Mouse (Mus musculus) heart, embryonic 16.5 days (tissue): ENCODE measurements around the gene Nkg7. TPM values are rescaled to one million over a fixed set of nuclear protein-coding genes. Genes with fewer than 3 reads are reported as not detected.
"Not testable (repeated sequence)": the region's sequence is repeated elsewhere in the genome, so short reads cannot be mapped to it uniquely, and the experiment has no call there.

Experiments
- ATAC-seq: fragments of 200-750 bp; cut with Nextera tagmentation; replicated peaks from 2 replicates; pipeline ENCODE4 v1.8.0; 2017; ENCODE audit warnings: moderate number of reproducible peaks; ENCODE audit not compliant: insufficient read depth, low FRiP score; ENCODE audit errors: extremely low read depth
- H3K27ac ChIP-seq: fragments of 300-500 bp; sonication (generic); 2 replicates; pipeline ENCODE4 v1.5.1; 2014; ENCODE audit warnings: mild to moderate bottlenecking, low read length, control low read depth, moderate library complexity
- H3K27me3 ChIP-seq: fragments of 300-500 bp; sonication (generic); 2 replicates; pipeline ENCODE4 v1.6.1; 2014; ENCODE audit warnings: low read length, mixed read lengths; ENCODE audit not compliant: control insufficient read depth, insufficient read depth
- H3K36me3 ChIP-seq: fragments of 300-500 bp; sonication (generic); 2 replicates; pipeline ENCODE4 v1.6.1; 2014; ENCODE audit not compliant: control insufficient read depth, insufficient read depth
- H3K4me1 ChIP-seq: fragments of 300-500 bp; sonication (generic); 2 replicates; pipeline ENCODE4 v1.6.1; 2014; ENCODE audit warnings: low read length, mixed read lengths; ENCODE audit not compliant: control insufficient read depth, insufficient read depth
- H3K4me2 ChIP-seq: fragments of 300-500 bp; sonication (generic); 2 replicates; pipeline ENCODE4 v1.6.1; 2014; ENCODE audit warnings: low read depth, mild to moderate bottlenecking, control low read depth, low read length
- H3K4me3 ChIP-seq: fragments of 300-500 bp; sonication (generic); 2 replicates; pipeline ENCODE4 v1.5.1; 2014; ENCODE audit warnings: mild to moderate bottlenecking, control low read depth, low read length
- H3K9ac ChIP-seq: fragments of 300-500 bp; sonication (generic); 2 replicates; pipeline ENCODE4 v1.6.1; 2014; ENCODE audit warnings: low read length, control low read depth
- H3K9me3 ChIP-seq: fragments of 300-500 bp; sonication (generic); replicated peaks from 2 replicates; pipeline ENCODE4 v1.6.1; 2016; ENCODE audit warnings: low read length; ENCODE audit not compliant: control insufficient read depth
- WGBS: fragments of 180-500 bp; shearing (Covaris S2); extraction: QIAGEN DNeasy Blood & Tissue Kit; methylation state at CpG from one replicate; pipeline ENCODE4 v1.1.7; 2014; 5-methylcytosine and 5-hydroxymethylcytosine counted together
- polyA plus RNA-seq: library from polyadenylated mRNA; unstranded; fragments of >200 nt; fragmentation: Nextera tagmentation; extraction: Ambion mirVana; gene quantifications from 2 replicates; pipeline ENCODE4 v1.2.1, GENCODE M21; 2015

Nkg7 gene
- polyA plus RNA-seq, result 11.6 and 20.9 TPM in 2 replicates

DNA sequence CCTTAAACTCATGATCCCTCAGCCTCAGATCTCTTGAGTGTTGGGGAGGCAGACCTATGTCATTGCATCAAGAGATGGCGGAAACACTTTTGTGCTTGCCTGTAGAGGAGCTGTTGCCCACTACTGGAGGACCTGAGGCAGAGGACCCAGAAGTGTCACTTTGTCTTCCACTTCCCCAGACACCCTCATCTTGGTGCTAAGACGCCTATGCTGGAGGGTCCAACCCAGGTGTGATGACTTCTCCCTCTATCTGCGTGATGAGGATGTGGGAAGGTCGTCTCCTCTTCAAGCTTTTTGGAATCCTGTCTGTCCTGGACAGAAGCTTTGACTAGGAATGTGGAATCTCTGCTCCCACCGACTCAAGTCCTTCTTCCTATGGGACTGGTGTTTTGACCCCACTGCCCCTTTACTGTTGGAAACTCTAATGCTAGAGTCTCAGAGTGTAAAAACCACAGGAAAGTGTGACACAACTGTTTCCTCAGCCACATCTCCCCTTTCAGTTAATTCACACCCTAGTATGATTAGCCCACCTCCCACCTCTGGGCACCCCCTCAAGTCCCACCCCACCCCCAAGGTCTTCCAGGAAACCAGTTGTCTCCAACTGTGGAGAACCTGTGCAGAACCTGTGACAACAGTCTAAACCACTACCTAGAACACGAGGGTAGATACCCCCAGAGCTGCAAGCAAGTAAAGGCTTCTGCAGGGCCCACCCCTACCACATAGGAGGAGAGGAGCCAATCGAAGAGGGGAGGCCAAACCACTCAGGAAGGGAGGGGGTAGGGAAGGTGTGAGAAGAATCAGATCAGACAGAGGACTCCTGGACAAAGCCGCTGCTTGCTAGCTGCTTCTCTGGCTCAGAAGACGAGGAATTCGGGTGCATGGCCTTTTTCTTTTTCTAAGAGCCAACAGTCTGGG, at the start of gene Nkg7:
Nkg7 (plus strand) TSS at position 733 of the 915 bp plus-strand sequence.
- Histone ChIP-seq H3K4me1 (no peaks in the 10 kb centered on the region), H3K9me3 (no peaks in the 10 kb centered on the region), H3K27me3 (no peaks in the 10 kb centered on the region), H3K4me2 (peak within 1 kb of the TSS; percentile 41; the same call in 1 of the 2 replicates), H3K27ac (no peak within 1 kb of the TSS), H3K9ac (no peak within 1 kb of the TSS), H3K4me3 (peak within 1 kb of the TSS; percentile 14; the same call in 1 of the 2 replicates), H3K36me3 (no peaks in the 10 kb centered on the region)
- 0 out of 2 replicates have a peak, but pooled peaks have one; percentile 8 for ATAC-seq
- WGBS, result 65% methylated on average over 10 of the region's 10 CpGs

DNA sequence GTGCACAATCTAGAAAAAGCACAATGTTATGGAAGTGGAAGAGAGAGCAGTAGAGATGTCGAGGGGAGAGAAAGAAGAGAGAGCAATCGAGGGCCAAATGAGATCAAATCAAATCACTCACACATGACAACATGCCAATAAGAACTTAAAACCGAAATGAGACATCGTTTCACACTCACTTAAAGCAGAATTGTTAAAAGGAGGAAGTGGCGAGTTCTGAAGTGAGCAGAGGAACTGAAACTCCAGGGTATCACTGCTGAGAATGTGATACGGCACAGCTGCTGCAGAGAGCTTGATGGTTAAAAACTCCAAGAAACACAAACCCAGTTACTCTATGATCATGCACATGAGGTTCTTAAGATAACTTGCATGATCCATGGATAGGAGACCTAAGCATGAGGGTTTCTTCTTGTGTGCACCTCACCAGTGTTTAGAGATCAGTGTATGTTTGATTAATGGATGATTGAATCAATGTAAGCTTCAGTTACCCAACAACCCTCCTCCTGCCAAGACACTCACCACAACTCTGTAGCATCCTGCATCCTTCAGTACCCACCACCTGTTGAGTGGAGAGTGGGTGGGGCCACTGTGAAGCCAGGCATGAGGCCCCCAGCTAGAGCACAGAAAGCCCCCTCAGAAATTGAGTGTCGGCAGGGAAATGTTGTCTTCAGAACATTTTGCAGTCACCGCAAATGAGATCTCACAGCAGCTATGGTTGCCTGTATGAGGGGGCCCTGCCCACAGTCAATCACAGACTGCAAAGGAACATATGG, 44.3 kb upstream of the Nkg7 start:
- ATAC-seq, result no peak
- 57% methylated on average over 8 of the region's 8 CpGs for whole genome bisulfite sequencing
- no peak overlapping the region for H3K4me3 ChIP-seq
- H3K4me1 ChIP-seq, result no peaks in the 10 kb centered on the region
- no peak overlapping the region for H3K4me2 ChIP-seq
- no peak overlapping the region for H3K9ac ChIP-seq
- no peaks in the 10 kb centered on the region for H3K36me3 ChIP-seq
- no peak overlapping the region for H3K27ac ChIP-seq
- peaks cover 3% of the 10 kb centered on the region; the same call in 1 of the 2 replicates for H3K9me3 ChIP-seq
- H3K27me3 ChIP-seq, result no peaks in the 10 kb centered on the region

DNA sequence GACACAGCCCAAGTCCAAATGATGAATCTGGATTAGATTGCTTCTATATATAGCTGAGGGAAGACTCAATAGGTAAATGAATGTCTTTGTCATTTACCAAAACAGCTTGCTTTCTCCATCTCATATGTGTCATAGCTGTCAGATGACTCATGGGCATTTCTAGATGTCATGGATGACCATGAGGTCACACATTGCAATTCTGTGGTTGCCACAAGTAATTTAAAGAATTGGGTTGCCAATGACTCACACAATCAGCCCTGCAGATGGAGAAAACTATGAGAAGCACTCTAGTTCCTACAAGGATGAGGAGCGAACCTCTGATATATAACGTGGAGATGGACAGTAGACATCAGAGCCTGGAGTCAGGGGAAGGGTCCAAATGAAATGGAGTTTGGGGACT, 37.4 kb upstream of the Nkg7 start:
- WGBS, result 91% methylated on average over 2 of the region's 2 CpGs
- Histone ChIP-seq H3K36me3 (no peaks in the 10 kb centered on the region), H3K9me3 (no peaks in the 10 kb centered on the region), H3K4me3 (no peak overlapping the region), H3K9ac (no peak overlapping the region), H3K4me1 (no peaks in the 10 kb centered on the region), H3K27ac (no peak overlapping the region), H3K4me2 (no peak overlapping the region), H3K27me3 (no peaks in the 10 kb centered on the region)
- ATAC-seq, result no peak

DNA sequence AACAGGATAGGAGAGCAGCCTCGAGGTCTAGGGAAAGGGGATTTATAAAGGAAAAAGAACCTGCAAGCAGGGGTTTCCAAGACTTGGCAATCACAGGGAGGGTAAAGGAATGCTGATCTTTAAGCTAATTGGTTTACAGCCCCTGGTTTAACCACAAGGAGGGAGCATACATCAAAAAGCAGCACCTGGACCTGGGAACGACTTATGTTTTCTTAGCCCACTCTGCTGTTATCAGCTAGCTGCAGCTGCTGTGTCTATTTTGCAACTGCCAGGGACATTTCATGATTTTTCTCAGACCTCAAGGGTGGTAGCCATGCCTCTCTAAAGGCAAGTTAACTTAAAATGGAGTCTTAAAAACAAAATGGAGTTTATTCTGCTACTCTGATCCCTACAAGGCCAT, 34.2 kb upstream of the Nkg7 start:
- 19% methylated on average over 2 of the region's 2 CpGs for WGBS
- Histone ChIP-seq H3K36me3 (no peaks in the 10 kb centered on the region), H3K4me3 (no peak overlapping the region), H3K27me3 (no peaks in the 10 kb centered on the region), H3K4me2 (no peak overlapping the region), H3K9me3 (no peaks in the 10 kb centered on the region), H3K4me1 (no peaks in the 10 kb centered on the region), H3K27ac (no peak overlapping the region), H3K9ac (no peak overlapping the region)
- no peak for ATAC-seq

DNA sequence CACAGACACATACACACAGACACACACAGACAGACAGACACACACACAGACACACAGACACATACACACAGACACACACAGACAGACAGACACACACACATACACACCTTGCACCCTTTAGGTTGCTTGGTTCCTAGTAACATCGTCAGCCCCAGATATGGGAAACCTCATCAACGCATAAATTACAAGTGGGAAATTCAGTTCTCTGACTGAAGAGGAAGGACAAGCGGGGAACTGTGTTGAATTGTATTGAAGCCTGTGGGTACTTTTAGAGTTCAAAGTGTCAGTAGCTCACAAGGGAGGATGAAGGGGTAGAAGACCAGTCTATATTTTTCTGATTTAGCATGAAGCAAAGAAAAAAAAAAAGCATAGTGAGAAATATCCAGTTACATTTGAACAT, 29.3 kb upstream of the Nkg7 start:
- Histone ChIP-seq H3K4me2 (no peak overlapping the region), H3K27me3 (no peaks in the 10 kb centered on the region), H3K9ac (no peak overlapping the region), H3K27ac (no peak overlapping the region), H3K4me3 (no peak overlapping the region), H3K9me3 (no peaks in the 10 kb centered on the region), H3K4me1 (no peaks in the 10 kb centered on the region), H3K36me3 (no peaks in the 10 kb centered on the region)
- WGBS, result 70% methylated on average over 3 of the region's 3 CpGs
- ATAC-seq, result no peak

DNA sequence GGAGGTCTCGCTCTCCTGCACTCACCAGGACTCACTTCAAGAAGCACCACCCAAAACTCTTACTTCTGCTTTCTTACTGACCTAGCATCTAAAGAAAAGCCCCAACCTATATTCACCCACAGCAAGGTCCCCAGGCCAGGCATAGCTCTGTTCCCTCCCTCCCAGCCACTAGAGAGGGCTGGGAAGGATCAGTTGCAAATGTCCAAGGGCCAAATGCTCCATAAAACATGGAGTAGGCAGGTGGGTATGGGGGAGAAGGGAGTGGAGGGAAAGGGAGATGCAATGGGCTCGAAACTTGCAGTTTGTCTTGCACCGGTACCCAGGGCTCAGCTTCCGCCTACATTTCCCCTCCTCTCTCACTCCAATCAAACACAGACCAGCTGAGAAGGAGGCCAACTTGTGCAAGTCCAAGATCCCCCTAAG, 28.7 kb upstream of the Nkg7 start, which contains the start of gene Siglecg:
Siglecg (plus strand) TSS at position 74 of the 423 bp plus-strand sequence.
- Histone ChIP-seq H3K4me2 (no peak within 1 kb of the TSS), H3K9me3 (no peaks in the 10 kb centered on the region), H3K9ac (no peak within 1 kb of the TSS), H3K36me3 (no peaks in the 10 kb centered on the region), H3K27me3 (no peaks in the 10 kb centered on the region), H3K27ac (no peak within 1 kb of the TSS), H3K4me3 (no peak within 1 kb of the TSS), H3K4me1 (no peaks in the 10 kb centered on the region)
- WGBS, result 68% methylated on average over 4 of the region's 4 CpGs
- ATAC-seq, result no peak

DNA sequence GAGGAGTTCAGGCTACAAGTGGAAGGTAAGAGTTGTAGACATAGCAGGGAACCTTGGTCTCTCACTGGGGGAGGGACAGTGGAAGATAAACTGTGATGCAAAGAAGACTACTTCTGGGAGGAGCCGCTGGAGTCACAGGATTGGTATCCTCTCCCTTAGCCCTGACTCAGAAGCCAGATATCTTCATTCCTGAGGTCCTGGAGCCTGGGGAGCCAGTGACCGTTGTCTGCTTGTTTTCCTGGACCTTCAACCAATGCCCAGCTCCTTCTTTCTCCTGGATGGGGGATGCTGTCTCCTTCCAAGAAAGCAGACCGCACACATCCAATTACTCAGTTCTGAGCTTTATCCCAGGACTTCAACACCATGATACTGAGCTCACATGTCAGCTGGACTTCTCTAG, 27.8 kb upstream of the Nkg7 start:
- H3K9me3 ChIP-seq, result no peaks in the 10 kb centered on the region
- no peak overlapping the region for H3K4me3 ChIP-seq
- no peak overlapping the region for H3K27ac ChIP-seq
- H3K4me1 ChIP-seq, result no peaks in the 10 kb centered on the region
- no peak overlapping the region for H3K9ac ChIP-seq
- no peak for ATAC-seq
- WGBS, result 57% methylated on average over 3 of the region's 3 CpGs
- no peaks in the 10 kb centered on the region for H3K27me3 ChIP-seq
- no peak overlapping the region for H3K4me2 ChIP-seq
- no peaks in the 10 kb centered on the region for H3K36me3 ChIP-seq

DNA sequence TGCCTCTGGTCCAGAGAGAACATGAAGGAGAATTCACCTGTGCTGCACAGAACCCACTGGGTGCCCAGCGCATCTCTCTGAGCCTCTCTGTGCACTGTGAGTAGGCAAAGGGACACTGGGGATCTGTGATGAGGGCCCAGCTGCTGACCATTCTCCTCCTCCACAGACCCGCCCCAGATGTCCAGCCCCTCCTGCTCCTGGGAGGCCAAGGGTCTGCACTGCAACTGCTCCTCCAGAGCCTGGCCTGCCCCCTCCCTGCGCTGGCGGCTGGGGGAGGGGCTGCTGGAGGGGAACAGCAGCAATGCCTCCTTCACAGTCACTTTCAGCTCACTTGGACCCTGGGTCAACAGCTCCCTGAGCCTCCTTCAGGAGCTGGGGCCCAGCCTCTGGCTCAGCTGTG, 25.1 kb upstream of the Nkg7 start:
- not testable (repeated sequence) for H3K9ac ChIP-seq, H3K27me3 ChIP-seq, ATAC-seq, H3K4me1 ChIP-seq, H3K36me3 ChIP-seq, H3K9me3 ChIP-seq, H3K27ac ChIP-seq, H3K4me2 ChIP-seq, H3K4me3 ChIP-seq
- whole genome bisulfite sequencing, result 31% methylated on average over 4 of the region's 4 CpGs

DNA sequence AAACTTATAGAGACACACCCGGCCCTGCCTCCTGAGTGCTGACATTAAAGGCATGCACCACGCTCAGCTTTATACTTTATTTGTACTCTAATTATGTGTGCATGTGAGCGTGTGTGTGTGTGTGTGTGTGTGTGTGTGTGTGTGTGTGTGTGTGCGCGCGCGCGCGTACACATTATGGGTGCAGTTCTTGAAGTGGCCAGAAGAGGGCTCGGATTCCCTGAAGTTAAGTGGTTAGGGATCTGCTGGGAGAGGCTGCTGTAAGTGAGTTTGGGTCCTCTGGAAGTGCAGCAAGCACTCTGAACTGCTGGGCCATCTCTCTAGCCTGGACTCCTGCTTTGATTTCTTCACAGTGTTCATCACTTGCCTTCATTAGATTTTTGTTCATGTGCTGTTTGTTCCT, 19.6 kb upstream of the Nkg7 start:
- WGBS, result 82% methylated on average over 10 of the region's 10 CpGs
- no peak overlapping the region for H3K27ac ChIP-seq
- no peak for ATAC-seq
- no peaks in the 10 kb centered on the region for H3K36me3 ChIP-seq
- H3K9me3 ChIP-seq, result no peaks in the 10 kb centered on the region
- H3K9ac ChIP-seq, result no peak overlapping the region
- no peak overlapping the region for H3K4me3 ChIP-seq
- no peak overlapping the region for H3K4me2 ChIP-seq
- H3K4me1 ChIP-seq, result no peaks in the 10 kb centered on the region
- no peaks in the 10 kb centered on the region for H3K27me3 ChIP-seq
